Mouse (Mus musculus) lung, postnatal 10 days (tissue): ENCODE data around the gene Hoxd4.

Source experiments
- DNase-seq: peaks from one replicate; pipeline ENCODE4 v3.0.0; 2021

Hoxd4 gene

DNA sequence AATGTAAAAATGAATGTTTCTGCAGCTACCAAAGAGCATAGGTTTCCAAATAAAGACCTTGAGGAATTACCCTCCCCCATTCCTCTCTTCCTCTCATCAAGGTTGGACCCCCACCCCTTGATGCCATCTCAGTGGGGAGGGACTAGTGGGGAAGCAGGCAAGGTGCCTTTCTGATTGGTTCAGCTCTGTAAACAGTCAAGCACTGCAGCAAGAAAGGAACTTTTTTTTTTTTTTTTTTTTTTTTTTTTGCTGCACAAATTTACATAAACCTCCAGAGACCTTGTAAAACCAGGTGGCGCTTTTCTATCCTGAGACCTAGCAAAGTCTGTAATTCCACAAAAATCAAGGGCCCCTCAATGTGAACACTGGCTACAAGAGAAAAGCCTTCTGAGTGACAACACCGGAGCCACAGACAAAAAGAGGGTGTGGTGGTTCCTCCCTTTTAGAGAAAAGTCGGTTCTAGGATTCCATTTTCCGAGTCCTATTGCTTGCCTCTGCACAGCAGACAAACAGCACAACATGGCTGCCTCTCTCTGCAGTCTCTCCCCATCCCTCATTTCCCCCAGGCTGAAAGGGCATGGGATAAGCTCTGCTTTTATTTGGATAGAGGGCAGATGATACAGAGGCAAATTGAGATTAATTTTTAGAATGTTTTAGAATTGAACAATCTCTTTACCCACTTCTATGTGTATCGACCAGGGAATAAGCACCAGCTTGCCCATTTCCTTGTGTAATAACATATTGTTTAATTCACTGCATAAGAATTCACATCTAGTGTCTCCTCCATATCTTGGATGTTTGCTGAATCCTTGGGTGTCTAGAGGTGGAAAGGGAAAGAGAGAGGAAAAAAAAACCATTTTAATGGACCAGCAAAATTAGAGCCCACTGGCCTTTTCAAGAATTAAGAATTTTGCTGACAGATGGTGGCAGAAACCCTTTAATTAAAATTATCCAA is 2.0 kb upstream of the Hoxd4 start:
- DNase-seq: no peak

- no peak for DNase-seq
Observed at GRCm38 (mm10) chr2:74710929-74711543, 693 bp upstream of the Hoxd4 start.

DNA sequence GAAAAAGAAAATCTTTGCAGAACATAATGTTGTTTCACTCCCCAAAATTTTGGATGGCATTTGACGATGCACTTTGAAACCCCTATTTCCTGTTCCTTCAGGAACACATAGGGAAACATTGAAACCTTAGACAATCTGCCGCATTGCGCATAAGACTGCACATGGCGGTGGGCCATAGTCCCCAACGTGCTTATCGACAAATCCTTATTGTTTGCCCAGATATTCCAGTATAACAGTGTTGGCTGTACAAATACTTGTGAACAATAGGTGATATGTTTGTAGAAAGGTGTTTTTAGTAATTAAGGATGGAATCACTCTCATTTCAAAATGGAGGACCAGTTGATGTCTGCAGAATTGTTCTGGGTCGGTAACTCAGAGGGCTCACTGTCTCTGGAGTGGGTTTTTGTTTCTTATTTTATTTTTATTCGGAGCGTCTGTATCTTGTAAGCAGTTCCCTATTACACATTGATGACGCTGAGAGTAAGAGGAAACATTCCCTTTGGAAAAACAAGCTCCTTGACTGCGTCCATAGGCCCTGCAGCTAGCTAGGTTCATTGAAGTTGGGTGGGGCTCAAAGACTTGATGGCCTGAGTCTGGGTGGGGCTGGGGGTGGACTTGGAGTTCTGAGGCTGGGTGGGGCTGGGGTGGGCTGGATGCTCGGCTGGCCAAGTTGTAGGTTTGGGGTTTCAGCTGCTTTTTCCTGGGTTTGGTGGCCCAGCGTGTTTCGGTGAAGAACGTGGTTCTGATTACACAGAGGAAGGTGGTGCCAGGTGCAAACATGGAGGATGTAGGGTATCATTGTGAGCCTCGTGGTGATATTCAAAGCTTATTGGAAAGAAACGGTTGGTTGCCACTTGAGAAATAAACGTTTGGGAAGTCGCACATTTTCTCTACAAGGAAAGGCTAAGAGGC is 1.8 kb downstream of the Hoxd4 start:
- no peak for DNase-seq

GRCm38 (mm10) chr2:74714156-74714789 is 2.5 kb downstream of the Hoxd4 start:
- no peak for DNase-seq

- no peak for DNase-seq
Observed at GRCm38 (mm10) chr2:74714881-74715280, 3.2 kb downstream of the Hoxd4 start.

DNA sequence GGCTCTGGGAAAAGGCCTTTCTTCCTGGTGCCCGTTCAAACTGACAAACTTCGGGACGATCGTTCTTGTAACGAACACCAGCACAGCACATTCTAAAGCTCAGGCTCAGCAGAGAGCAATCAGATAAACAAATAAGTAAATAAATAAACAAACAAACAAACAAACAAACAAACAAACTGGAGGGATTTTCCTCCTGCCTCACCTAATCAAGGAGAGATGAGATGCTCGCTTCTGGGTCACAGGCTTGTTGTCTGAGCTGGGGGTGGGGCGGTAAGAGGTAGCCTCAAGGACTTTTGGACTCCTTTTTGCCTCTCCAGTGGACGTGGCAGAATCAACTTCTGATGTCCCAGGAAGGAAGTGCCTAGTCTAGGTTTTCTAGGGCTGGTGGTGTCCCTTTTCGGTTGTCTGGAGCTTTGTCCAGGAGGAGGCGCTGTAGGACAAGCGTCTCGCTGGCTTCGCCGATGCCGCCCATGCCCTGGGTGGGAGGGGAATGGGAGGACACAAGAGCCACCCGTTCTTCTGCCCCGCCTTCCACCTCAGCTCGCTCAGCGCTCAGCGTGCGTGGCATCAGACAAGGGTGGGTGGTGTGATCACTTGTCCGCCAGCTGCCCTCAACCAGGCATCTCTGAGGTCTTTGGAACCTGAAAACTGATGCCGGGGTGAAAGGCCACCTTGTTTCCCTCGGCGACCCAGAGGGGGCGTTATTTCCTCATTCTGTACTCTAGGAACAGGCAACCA is 3.9 kb downstream of the Hoxd4 start:
- peak; percentile 94 for DNase-seq

DNA sequence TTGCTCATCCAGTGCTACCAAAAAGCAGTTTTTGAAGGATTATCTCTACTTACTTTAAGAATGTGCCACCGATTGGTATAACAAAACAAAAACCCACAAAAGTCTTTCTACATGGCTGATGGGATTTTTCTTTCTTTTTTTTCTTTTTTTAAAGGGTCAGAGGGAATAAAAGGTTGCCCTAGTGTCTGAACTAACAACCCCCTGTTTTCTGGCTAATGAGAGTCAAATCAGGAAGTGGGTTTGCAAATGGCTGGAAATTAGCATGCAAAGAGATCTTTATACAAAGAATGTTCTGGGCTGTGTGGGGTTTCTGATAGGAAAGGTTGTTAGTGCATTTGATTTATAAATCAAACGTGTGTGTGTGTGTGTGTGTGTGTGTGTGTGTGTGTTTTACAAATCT is 8.7 kb downstream of the Hoxd4 start:
- no peak for DNase-seq

DNA sequence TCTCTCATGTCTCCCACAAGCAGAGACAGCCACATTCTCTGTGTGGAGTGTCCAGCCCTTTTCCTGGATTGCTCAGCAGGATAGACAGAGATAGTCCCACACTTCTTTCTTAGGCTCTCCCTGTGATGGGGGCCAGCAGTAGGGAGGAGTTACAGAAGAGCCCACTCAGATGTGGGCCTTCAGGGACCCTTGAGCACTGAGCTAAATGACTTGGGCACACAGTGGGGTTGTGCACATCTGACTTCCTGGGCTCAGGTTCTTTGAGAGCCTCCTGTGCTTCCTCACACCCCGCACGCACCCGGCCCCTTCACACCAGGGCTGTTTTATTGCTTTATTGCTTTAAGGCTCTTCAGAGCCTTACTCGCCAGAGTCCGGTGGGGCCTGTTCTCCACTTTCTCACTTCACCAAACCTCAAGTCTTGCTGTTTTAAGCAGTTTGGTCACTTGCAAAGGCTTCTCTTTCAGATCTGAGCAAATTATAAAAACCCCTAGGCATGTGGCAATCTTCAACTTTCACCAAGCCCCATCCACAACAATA is 9.3 kb downstream of the Hoxd4 start:
- DNase-seq: no peak

GRCm38 (mm10) chr2:74721882-74722281 is 10.2 kb downstream of the Hoxd4 start:
- no peak for DNase-seq

- DNase-seq: no peak
Observed at GRCm38 (mm10) chr2:74722949-74723348, 11.2 kb downstream of the Hoxd4 start.

- DNase-seq: no peak
Observed at GRCm38 (mm10) chr2:74724244-74725015, 12.7 kb downstream of the Hoxd4 start.

DNA sequence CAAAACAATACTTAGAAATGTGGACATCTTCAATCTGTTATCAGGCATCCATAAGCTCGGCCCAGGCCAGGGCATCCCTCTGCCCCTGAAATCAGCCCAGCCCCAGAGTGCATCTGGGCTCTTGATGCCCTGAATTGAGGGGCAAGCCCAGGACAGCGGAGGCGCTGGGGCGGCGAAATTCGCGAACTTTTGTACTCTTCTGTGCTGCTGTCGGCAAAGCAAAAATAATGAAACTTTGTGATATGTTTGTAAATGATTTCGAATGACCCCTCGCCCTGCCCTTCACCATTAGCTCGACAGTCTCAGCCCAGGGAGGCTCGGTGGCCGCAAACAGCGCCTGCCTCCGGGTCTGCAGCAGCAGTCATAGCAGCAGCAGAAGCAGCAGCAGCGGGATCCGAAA is 13.4 kb downstream of the Hoxd4 start:
- no peak for DNase-seq

GRCm38 (mm10) chr2:74726551-74726950 is 14.8 kb downstream of the Hoxd4 start, which contains the start of gene Gm28230:
TSS of gene Gm28230 (plus strand) at chr2:74726728.
- no peak for DNase-seq

DNA sequence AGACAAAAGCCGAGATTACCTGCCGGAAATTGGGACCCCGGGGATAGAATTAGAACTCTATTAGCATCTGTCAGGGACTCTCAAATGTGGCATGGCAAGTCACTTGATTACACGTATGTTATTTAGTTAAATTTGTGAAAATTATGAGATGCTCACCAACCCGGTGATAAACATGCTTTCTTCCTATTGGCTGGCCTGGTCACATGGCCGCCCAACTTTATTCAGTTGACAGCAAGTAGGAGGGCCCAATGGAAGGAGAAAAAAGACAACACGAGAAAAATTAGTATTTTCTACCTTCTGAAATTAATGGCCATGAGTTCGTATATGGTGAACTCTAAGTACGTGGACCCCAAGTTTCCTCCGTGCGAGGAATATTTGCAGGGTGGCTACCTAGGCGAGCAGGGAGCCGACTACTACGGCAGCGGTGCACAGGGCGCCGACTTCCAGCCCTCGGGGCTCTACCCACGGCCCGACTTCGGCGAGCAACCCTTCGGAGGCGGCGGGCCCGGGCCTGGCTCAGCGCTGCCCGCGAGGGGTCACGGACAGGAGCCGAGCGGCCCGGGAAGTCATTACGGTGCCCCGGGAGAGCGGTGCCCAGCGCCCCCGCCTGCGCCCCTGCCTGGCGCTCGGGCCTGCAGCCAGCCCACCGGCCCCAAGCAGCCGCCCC is 15.4 kb downstream of the Hoxd4 start:
- no peak for DNase-seq

DNA sequence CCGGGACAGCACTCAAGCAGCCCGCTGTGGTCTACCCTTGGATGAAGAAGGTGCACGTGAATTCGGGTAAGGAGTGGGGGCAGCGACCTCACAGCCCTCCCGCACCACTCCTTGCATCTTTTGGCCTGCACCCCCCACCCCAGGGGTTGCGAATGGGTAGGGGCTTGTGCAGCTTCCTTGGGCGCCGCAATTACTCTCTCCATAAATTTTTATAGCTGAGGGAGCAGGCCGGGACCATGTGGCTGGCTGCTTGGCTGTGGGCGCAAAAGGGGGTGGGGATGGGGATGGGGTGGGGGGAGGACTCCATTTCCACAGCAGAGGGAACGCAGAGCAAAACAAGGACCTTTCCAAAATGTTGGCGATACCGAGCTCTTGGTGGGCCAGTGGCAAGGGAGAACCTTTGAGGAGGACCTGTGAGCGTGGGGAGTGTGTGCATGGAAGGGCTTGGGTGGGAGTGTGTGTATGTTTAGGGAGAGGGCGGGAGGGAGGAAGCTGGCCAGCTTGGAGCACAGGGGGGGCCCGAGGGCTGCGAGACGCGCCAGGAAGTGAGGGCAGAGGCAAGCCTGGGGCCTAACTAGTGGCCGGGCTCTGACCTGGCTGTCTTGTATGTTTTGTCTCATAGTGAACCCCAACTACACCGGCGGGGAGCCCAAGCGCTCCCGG is 16.0 kb downstream of the Hoxd4 start:
- no peak for DNase-seq

DNA sequence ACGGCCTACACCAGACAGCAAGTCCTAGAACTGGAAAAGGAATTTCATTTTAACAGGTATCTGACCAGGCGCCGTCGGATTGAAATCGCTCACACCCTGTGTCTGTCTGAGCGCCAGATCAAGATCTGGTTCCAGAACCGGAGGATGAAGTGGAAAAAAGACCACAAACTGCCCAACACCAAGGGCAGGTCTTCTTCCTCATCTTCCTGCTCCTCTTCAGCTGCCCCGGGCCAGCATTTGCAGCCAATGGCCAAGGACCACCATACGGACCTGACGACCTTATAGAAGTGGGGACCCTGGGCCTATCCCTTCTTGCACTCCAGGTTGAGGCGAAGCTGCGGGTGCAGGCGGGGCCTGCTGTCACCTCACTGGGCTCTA is 16.6 kb downstream of the Hoxd4 start:
- no peak for DNase-seq

DNA sequence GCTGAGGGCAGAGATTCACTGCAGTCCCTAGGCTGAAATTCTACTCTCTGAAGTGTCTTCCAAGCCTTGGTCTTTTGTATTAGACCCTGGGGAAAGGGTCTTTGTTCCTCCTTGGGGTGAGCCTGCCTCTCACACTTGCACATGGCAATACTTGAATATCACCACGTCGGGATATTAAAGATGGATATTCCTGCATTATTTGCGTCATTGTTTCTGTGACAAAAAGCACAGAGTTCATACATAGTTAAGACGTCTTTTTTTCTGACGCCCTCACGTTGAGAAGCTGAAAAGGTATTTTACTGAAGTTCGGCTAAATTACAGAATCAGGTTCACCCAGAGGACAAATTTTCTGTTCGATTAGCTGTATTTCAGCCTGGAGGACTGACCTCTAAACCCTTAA is 18.6 kb downstream of the Hoxd4 start:
- DNase-seq: no peak

DNA sequence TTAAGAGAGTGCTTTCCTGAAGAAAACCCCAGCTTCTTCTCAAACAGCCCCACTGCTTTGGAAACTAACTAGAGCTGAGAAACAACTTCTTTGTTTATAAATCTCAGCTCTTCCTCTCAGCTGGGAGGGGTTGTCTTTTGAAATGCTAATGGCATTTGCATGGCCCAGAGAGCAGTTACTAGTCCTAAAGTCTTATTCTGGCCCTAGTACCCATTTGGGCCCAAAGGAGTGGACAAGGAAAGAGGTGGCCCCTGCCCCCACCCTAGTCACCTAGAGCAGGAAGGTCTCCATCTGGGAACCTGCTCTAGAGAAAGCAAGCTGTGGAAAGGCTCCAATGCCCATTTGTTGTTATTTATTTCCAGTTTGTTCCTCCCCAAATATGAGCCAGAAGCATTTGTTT is 19.3 kb downstream of the Hoxd4 start:
- no peak for DNase-seq

GRCm38 (mm10) chr2:74731799-74732512 is 20.2 kb downstream of the Hoxd4 start:
- no peak for DNase-seq
